Mouse (Mus musculus) macrophage (primary cell): ENCODE data around the gene Sec24a. TPM values are rescaled to one million over a fixed set of nuclear protein-coding genes. Genes with fewer than 3 reads are reported as not detected.

ENCODE experiments used
- H3K27ac ChIP-seq: fragments of 350-480 bp; formaldehyde crosslinking; 2 replicates; pipeline ENCODE4 v1.9.0; 2021
- H3K36me3 ChIP-seq: fragments of 350-480 bp; formaldehyde crosslinking; 2 replicates; pipeline ENCODE4 v1.9.0; 2021; ENCODE audit errors: inconsistent target
- H3K4me3 ChIP-seq: fragments of 350-480 bp; formaldehyde crosslinking; 2 replicates; pipeline ENCODE4 v1.9.0; 2021; ENCODE audit errors: inconsistent target
- H3K79me2 ChIP-seq: fragments of 350-480 bp; formaldehyde crosslinking; 2 replicates; pipeline ENCODE4 v1.9.0; 2021; ENCODE audit errors: inconsistent target
- WGBS: methylation state at CpG from one replicate; pipeline ENCODE4 v1.1.7; 2026; ENCODE audit warnings: inconsistent platforms; ENCODE audit not compliant: missing documents; 5-methylcytosine and 5-hydroxymethylcytosine counted together
- polyA plus RNA-seq: library from polyadenylated mRNA; stranded (reverse); fragments of 250-400 nt; gene quantifications from 3 replicates; pipeline ENCODE4 v1.2.4, GENCODE M21; 2018; ENCODE audit warnings: inconsistent platforms

Sec24a gene
- polyA plus RNA-seq, 1 experiment from 2014 or later = 11.3 TPM

- 98% methylated on average over 9 of the region's 10 CpGs for WGBS
- Histone ChIP-seq H3K27ac (no peak overlapping the region), H3K4me3 (no peak overlapping the region), H3K36me3 (no peaks in the 10 kb centered on the region), H3K79me2 (no peaks in the 10 kb centered on the region)
These were observed 106.5 kb downstream of the Sec24a start for GRCm38 (mm10) chr11:51656798-51657521.

- peaks cover 4% of the 10 kb centered on the region; the same call in 1 of the 2 replicates for H3K79me2 ChIP-seq
- no peaks in the 10 kb centered on the region for H3K36me3 ChIP-seq
- H3K4me3 ChIP-seq = no peak overlapping the region
- H3K27ac ChIP-seq = no peak overlapping the region
- 94% methylated on average over 3 of the region's 3 CpGs for WGBS
These were observed 108.5 kb downstream of the Sec24a start for GRCm38 (mm10) chr11:51654891-51655290.

- Histone ChIP-seq H3K79me2 (peaks cover 15% of the 10 kb centered on the region; the same call in 1 of the 2 replicates), H3K4me3 (no peak overlapping the region), H3K27ac (no peak overlapping the region), H3K36me3 (no peaks in the 10 kb centered on the region)
- WGBS = 93% methylated on average over 6 of the region's 6 CpGs
These were observed 109.7 kb downstream of the Sec24a start for GRCm38 (mm10) chr11:51653736-51654135.

GRCm38 (mm10) chr11:51652889-51653418, 110.5 kb downstream of the Sec24a start:
- H3K36me3 ChIP-seq = no peaks in the 10 kb centered on the region
- H3K27ac ChIP-seq = no peak overlapping the region
- H3K79me2 ChIP-seq = peaks cover 22% of the 10 kb centered on the region; the same call in 1 of the 2 replicates
- no peak overlapping the region for H3K4me3 ChIP-seq
- 93% methylated on average over 4 of the region's 4 CpGs for WGBS

- H3K79me2 ChIP-seq = peaks cover 29% of the 10 kb centered on the region; the same call in 1 of the 2 replicates
- peak within 1 kb of the TSS; percentile 46 for H3K4me3 ChIP-seq
- 2% methylated on average over 67 of the region's 70 CpGs for whole genome bisulfite sequencing
- H3K36me3 ChIP-seq = no peaks in the 10 kb centered on the region
- H3K27ac ChIP-seq = no peak within 1 kb of the TSS
These were observed 112.5 kb downstream of the Sec24a start, which contains the start of the genes N4bp3 and D930048N14Rik for GRCm38 (mm10) chr11:51650691-51651515. Gene N4bp3 (minus strand): TSS chr11:51650842. Gene D930048N14Rik (plus strand): TSS chr11:51650954.

GRCm38 (mm10) chr11:51650261-51650660, 113.2 kb downstream of the Sec24a start:
- Histone ChIP-seq H3K27ac (no peak overlapping the region), H3K36me3 (no peaks in the 10 kb centered on the region), H3K4me3 (peak overlapping the region; percentile 45), H3K79me2 (peaks cover 29% of the 10 kb centered on the region; the same call in 1 of the 2 replicates)
- WGBS = 1% methylated on average over 28 of the region's 30 CpGs

GRCm38 (mm10) chr11:51649889-51650199, 113.6 kb downstream of the Sec24a start:
- Histone ChIP-seq H3K4me3 (peak overlapping the region; percentile 45), H3K27ac (no peak overlapping the region), H3K79me2 (peaks cover 29% of the 10 kb centered on the region; the same call in 1 of the 2 replicates), H3K36me3 (no peaks in the 10 kb centered on the region)
- WGBS = 9% methylated on average over 7 of the region's 7 CpGs

GRCm38 (mm10) chr11:51649111-51649888, 114.1 kb downstream of the Sec24a start:
- H3K27ac ChIP-seq = no peak overlapping the region
- H3K4me3 ChIP-seq = peak overlapping the region; percentile 45
- WGBS = 65% methylated on average over 11 of the region's 11 CpGs
- H3K79me2 ChIP-seq = peaks cover 29% of the 10 kb centered on the region; the same call in 1 of the 2 replicates
- no peaks in the 10 kb centered on the region for H3K36me3 ChIP-seq

GRCm38 (mm10) chr11:51648566-51648965, 114.9 kb downstream of the Sec24a start:
- H3K79me2 ChIP-seq = peaks cover 29% of the 10 kb centered on the region; the same call in 1 of the 2 replicates
- no peaks in the 10 kb centered on the region; the same call in 1 of the 2 replicates for H3K36me3 ChIP-seq
- no peak overlapping the region for H3K27ac ChIP-seq
- 82% methylated on average over 2 of the region's 3 CpGs for WGBS
- H3K4me3 ChIP-seq = no peak overlapping the region

GRCm38 (mm10) chr11:51646751-51647667, 116.4 kb downstream of the Sec24a start:
- Histone ChIP-seq H3K27ac (no peak overlapping the region), H3K4me3 (no peak overlapping the region), H3K79me2 (peaks cover 29% of the 10 kb centered on the region; the same call in 1 of the 2 replicates), H3K36me3 (no peaks in the 10 kb centered on the region; the same call in 1 of the 2 replicates)
- 79% methylated on average over 15 of the region's 15 CpGs for WGBS

GRCm38 (mm10) chr11:51646245-51646644, 117.2 kb downstream of the Sec24a start:
- Histone ChIP-seq H3K4me3 (no peak overlapping the region), H3K36me3 (no peaks in the 10 kb centered on the region; the same call in 1 of the 2 replicates), H3K79me2 (peaks cover 29% of the 10 kb centered on the region; the same call in 1 of the 2 replicates), H3K27ac (no peak overlapping the region)
- 92% methylated on average over 5 of the region's 7 CpGs for WGBS

GRCm38 (mm10) chr11:51645293-51645692, 118.1 kb downstream of the Sec24a start:
- WGBS = 95% methylated on average over 13 of the region's 13 CpGs
- Histone ChIP-seq H3K4me3 (no peak overlapping the region), H3K27ac (no peak overlapping the region), H3K79me2 (peaks cover 29% of the 10 kb centered on the region; the same call in 1 of the 2 replicates), H3K36me3 (no peaks in the 10 kb centered on the region; the same call in 1 of the 2 replicates)

GRCm38 (mm10) chr11:51644217-51644616, 119.2 kb downstream of the Sec24a start:
- WGBS = 14% methylated on average over 16 of the region's 16 CpGs
- no peaks in the 10 kb centered on the region; the same call in 1 of the 2 replicates for H3K36me3 ChIP-seq
- H3K79me2 ChIP-seq = peaks cover 19% of the 10 kb centered on the region; the same call in 1 of the 2 replicates
- H3K4me3 ChIP-seq = no peak overlapping the region
- no peak overlapping the region for H3K27ac ChIP-seq
